Mouse (Mus musculus) left cerebral cortex, adult 18-20 months (tissue): Measurements from ENCODE around the gene Fam183b. TPM values are rescaled to one million over a fixed set of nuclear protein-coding genes. Genes with fewer than 3 reads are reported as not detected.

ENCODE experiments used
- DNase-seq, 2 experiments: peaks; one replicate each; pipeline ENCODE4 v3.0.0; 2021 to 2022; ENCODE audit warnings: low spot score in 2 of 2, mixed read lengths in 1 of 2
- total RNA-seq, 2 experiments: library from RNA; stranded (reverse); gene quantifications; 2 replicates each; pipeline ENCODE4 v1.2.3; 2021

Fam183b gene
- total RNA-seq, 2 experiments from 2014 or later: 1.8 to 2.2 TPM

GRCm38 (mm10) chr11:58782480-58783089, 19.2 kb downstream of the Fam183b start, which contains the start of gene Olfr314:
Olfr314 (plus strand) TSS chr11:58782952.
- no peak for DNase-seq

- no peak for DNase-seq
Measured at GRCm38 (mm10) chr11:58772888-58773287, 28.9 kb downstream of the Fam183b start, which contains the start of gene Olfr315. Olfr315 (plus strand) TSS chr11:58773188.

DNA sequence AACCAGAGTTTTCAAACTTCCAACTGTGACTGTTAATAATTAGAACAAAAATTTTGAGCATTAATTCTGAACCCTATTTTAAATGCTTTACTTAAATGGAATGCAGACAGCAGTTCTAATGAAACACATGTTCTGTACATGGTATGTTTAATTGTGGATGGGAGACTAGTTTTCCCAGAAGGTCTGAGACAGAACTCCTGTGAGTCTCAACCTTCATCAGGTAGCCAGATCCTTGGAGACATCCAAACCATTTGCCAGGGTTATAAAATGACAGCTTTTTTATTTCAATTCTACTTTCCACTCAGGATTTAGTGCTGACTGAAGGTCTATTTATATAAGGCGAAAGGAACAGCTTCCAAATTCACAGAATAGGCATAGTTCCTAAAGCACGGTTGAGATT, 49.3 kb downstream of the Fam183b start, which contains the start of gene Olfr316:
Olfr316 (plus strand) TSS at position 301 of the 400 bp plus-strand sequence.
- no peak for DNase-seq

DNA sequence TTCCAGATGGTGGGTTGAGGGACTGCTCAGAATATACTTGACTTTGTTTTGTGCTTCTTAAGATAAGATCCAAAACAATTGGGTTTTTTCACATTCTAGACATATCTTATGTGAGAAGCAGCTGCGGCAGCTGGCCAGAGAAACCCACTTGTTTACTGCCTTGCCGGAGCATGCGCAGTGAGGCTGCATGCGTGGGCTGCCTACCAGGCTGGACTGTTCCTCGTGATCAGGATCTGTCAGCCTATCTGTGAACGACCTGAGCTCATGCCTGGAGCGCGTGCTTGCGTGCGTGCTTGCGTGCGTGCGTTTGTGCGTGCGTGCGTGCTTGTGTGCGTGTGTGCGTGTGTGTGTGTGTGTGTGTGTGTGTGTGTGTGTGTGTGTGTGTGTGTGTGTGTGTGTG, 50.7 kb downstream of the Fam183b start:
- DNase-seq: peak; percentile 39 to 70

Other genes starting within 250 kb of the Fam183b start
- gene Olfr328, start 246.3 kb downstream of the Fam183b start, total RNA-seq: not detected
- not detected for gene Olfr224, start 231.4 kb downstream of the Fam183b start, total RNA-seq
- not detected for gene Olfr325, start 224.2 kb downstream of the Fam183b start, total RNA-seq
- gene Olfr324, start 206.8 kb downstream of the Fam183b start, total RNA-seq: not detected
- not detected for gene 2210407C18Rik, start 185.9 kb downstream of the Fam183b start, total RNA-seq
- not detected for gene Olfr323, start 171.5 kb downstream of the Fam183b start, total RNA-seq
- under 1 TPM in 1 of 2 experiments, not detected in 1; 0.21 TPM for gene Trim58, start 161.5 kb downstream of the Fam183b start, total RNA-seq
- not detected for gene Olfr322, start 143.2 kb downstream of the Fam183b start, total RNA-seq
- not detected for gene Olfr320, start 120.9 kb downstream of the Fam183b start, total RNA-seq
- not detected for gene Olfr319, start 102.8 kb downstream of the Fam183b start, total RNA-seq
- gene Olfr318, start 77.9 kb downstream of the Fam183b start, total RNA-seq: not detected
- under 1 TPM in 1 of 2 experiments, not detected in 1; 0.26 TPM for gene Olfr317, start 62.7 kb downstream of the Fam183b start, total RNA-seq
- 1 to 10 TPM; 2.1 to 2.9 TPM for gene Olfr316, start 49.2 kb downstream of the Fam183b start, total RNA-seq
- gene Olfr315, start 28.8 kb downstream of the Fam183b start, total RNA-seq: not detected
- not detected for gene Olfr314, start 19.0 kb downstream of the Fam183b start, total RNA-seq
- gene Olfr313, start 13.0 kb upstream of the Fam183b start, total RNA-seq: not detected
- not detected for gene Olfr312, start 27.3 kb upstream of the Fam183b start, total RNA-seq
- under 1 TPM in 1 of 2 experiments, not detected in 1; 0.21 TPM for gene Olfr311, start 37.3 kb upstream of the Fam183b start, total RNA-seq
- 10 to 100 TPM; 17.1 to 19.2 TPM for gene Gm12258, start 45.2 kb upstream of the Fam183b start, total RNA-seq
- 10 to 100 TPM in 1 of 2 experiments, 1 to 10 TPM in 1; 9.5 to 11.6 TPM for gene 2810021J22Rik, start 65.3 kb upstream of the Fam183b start, total RNA-seq
- 1 to 10 TPM; 8.9 to 9.7 TPM for gene Zfp39, start 102.3 kb upstream of the Fam183b start, total RNA-seq
- not detected for gene Btnl10, start 115.9 kb upstream of the Fam183b start, total RNA-seq
- 100 to 1,000 TPM; 485 to 490 TPM for gene Rnf187, start 137.0 kb upstream of the Fam183b start, total RNA-seq
- gene Hist3h2ba, start 147.0 kb upstream of the Fam183b start, total RNA-seq: 100 to 1,000 TPM in 1 of 2 experiments, 10 to 100 TPM in 1; 99.3 to 112 TPM
- 10 to 100 TPM; 62.8 to 63.7 TPM for gene Hist3h2a, start 152.7 kb upstream of the Fam183b start, total RNA-seq
- gene Trim17, start 152.7 kb upstream of the Fam183b start, total RNA-seq: 1 to 10 TPM; 4.0 to 5.0 TPM
- gene Trim11, start 176.1 kb upstream of the Fam183b start, total RNA-seq: 10 to 100 TPM; 22.5 to 25.4 TPM